Mouse (Mus musculus): ENCODE results near the gene Clec4g.
A peak's percentile ranks its signal among the peaks of the same experiment; 100 is the strongest.

The Clec4g gene

DNA sequence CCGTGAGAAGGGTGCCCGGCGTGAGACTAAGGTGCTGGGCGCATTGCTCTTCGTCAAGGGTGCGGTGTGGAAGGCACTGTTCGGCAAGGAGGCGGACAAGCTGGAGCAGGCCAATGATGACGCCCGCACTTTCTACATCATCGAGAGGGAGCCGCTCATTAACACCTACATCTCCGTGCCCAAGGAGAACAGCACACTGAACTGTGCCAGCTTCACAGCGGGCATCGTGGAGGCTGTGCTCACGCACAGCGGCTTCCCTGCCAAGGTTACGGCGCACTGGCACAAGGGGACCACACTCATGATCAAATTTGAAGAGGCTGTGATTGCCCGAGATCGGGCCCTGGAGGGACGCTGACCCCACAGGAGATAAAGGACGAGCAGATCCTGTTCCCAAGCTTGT, 41.2 kb downstream of the Clec4g start:
- no peak for DNase-seq (ENCODE audit: low spot score)

DNA sequence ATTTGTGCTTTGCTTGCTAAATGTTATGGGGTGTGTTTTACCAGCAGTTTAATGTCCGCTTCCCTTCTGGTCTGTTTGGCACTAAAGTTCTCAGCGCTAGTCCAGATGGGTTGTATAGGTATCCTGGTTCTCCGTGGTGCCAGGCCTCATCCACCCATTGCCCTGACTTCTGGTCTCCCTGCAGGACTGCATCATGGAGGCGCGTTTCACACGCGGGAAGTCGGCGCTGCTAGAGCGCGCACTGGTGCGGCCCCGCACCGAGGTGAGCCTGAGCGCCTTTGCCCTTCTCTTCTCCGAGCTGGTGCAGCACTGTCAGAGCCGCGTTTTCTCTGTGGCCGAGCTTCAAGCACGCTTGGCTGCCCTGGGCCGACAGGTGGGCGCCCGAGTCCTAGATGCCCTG, 41.6 kb downstream of the Clec4g start:
- DNase-seq (ENCODE audit: low spot score): no peak

DNA sequence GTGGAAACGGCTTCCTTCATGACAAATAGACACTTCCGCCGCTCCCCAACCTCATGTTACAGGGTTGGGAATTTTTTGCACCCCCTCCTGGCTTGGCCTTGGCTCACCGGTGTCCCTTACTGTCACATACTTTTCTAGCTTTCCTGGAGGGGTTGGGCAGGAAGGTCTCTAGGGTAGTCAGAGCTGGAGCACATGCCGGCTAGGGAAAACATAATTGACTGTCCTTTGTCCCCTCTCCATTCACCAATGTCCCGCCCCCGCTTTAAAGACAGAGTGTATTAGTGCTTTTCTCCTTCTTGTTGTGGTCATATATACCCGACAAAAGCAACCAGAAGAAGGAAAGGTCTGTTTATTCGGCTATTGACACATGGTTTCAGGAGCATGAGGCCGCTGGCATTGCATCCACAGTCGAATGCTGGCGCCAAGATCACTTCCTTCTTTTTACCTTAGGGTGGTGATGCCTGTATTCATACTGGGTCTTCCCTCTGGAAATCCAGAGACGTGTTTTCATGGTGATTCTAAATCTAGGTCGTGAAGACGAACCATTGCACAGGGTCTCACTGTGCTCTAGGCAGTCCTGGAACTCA, 43.4 kb downstream of the Clec4g start:
- DNase-seq (ENCODE audit: low spot score): no peak

DNA sequence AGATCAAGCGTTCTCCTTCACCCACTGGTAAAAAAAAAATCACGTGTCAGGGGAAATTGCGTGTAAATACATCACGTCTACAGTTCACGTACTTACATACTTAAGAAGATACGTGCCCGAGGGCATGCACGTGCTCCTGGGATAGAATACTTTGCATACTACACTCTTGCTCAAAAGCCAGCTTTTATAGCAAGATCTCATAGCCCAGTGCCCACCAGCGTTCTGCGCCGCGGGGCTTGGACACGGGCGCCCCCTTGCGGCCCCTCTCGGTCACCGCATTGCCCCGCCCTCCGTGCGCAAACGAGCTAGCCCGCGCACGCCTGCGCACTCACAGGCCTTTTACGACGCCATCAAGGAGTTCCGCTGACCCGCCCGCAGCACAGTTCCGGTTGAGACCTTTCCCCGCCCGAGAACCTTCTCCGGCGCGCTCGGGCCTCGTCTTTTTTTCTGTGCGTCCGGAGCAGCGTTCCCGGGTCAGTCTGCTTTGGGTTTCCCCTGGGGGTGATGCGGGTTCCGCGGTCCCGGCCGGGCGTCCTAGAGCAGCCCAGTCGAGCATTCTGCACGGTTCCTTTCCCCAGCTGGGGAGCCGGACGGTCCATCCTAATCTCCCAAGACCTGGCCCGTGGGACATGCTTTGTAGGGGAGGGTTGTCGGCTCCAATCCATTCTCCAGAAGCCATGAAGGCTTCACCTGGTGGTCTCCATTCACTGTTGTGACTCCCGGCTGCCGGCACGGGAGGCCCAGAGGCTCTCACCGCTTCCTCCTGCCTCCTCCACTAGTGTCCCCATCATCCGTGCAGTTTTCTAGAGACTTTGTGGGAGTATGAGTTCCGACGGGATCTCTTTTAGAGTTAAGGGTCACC, 44.1 kb downstream of the Clec4g start, which contains the start of gene Trappc5:
Gene Trappc5 (plus strand): TSS at position 169 of the 862 bp plus-strand sequence.
- DNase-seq (ENCODE audit: low spot score): peak; percentile 92

DNA sequence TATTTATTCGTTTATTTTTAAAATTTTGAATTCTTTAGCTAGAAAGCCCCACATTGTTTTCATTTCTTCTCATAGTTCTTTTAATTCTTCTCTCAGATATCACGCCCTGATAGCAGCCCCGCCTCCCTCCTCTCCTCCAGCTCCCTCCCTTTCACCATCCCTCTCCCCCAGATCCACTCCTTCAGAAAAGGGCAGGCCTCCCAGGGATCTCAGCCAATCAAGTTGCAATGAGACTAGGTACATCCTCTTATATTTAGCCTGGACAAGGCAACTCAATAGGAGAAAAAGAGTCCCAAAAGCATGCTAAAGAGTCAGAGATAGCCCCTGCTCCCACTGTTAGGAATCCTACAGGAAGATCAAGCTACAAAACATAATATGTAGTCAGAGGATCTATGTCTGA, 45.8 kb downstream of the Clec4g start:
- DNase-seq (ENCODE audit: low spot score): no peak

DNA sequence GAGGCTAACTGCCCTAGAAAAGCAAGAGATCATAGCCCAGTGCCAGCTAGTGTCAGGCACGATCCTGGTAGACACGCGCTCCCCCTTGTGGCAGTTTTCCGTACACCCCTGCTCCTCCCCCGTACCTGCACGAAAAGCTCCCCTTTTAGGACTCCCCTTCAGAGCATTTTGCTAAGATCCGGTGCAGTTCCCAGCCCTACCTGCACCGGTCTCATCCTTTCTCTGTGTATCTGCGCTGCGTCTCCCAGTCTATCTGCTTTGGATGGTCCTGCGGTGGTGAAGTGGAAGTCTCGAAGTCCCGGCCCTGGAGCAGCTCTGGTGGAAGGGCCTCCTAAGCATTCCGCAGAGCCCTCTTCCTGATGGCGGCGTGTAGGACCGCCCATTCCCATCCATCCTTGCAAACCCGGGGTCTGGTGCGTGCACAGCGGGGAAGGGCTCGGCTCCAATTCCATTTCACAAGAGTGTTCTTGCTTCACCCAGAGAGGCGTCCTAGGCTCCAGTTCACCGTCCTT, 48.4 kb downstream of the Clec4g start, which contains the start of gene Fcor:
Gene Fcor (minus strand): TSS at position 383 of the 512 bp plus-strand sequence.
- peak; percentile 83 for DNase-seq (ENCODE audit: low spot score)

DNA sequence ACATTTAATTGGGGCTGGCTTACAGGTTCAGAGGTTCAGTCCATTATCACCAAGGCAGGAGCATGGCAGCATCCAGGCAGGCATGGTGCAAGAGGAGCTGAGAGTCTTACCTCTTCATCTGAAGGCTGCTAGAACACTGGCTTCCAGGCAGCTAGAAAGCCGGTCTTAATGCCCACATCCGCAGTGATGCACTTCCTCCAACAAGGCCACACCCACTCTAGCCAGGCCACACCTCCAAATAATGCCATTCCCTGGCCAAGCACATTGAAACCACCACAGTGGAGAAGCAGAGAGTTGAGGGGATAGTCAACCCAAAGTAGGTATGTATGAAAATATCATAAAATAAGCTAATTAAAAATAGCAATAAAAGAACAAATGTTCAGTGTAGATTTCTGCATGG, 50.1 kb downstream of the Clec4g start:
- DNase-seq (ENCODE audit: low spot score): no peak

DNA sequence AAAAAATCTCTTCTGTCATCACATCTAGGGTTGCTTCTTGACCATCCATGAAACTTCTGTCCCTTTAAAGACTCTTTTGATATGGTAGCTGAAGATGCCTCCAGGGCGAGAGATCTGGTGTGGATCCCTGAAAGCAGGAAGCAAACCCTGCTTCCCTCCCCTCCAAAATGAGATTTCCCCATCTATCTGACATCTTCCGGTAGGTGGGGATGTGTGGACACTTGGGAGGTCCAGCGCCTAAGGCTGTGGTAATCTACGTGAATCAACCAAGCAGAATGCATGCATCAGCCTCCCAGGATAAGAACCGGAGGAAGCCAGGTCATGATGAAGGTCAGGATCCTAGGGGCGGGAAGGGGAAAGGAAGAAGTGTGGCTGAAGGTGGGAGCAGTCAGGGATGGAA, 54.9 kb downstream of the Clec4g start, which contains the start of gene Mcemp1:
Gene Mcemp1 (plus strand): TSS at position 248 of the 400 bp plus-strand sequence.
- DNase-seq (ENCODE audit: low spot score): no peak

DNA sequence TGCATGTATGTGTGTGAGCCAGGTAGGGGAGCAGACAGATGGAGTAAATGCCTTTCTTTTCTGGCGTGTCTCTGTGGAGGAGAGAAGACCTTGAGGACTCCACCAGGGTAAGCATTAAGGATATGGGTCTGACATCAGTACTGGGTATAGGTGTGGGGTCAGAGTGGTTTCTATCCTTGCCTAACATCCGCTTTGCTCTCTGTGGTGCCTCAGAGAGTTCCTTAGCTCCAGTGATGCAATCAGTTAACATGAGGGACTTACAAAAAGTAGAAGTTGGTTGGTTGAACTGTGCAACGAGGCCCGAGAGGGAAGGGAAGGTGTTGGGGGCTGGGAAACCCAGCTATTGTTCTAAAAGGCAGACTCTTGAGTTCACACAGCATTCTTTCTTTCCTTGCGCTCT, 56.0 kb downstream of the Clec4g start:
- DNase-seq (ENCODE audit: low spot score): no peak

DNA sequence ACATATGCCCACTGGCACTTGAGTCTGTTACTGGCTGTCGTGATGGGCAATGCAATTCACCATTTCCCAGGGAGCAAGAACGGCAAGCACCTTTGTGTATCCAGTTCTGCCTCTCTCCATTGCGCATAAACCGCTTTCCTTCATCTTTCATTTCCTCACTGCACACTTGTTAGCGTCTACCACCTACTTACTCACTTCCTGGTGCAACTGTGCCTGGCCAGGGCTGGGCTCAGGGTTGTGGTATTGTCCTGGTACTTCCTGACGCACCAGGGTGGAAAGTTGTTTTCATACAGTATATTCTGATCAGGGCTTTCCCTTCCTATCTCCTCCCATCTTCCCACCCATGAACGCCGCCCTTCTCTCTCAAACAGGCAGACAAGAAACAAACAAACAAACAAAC, 59.6 kb downstream of the Clec4g start:
- DNase-seq (ENCODE audit: low spot score): no peak
